Mouse (Mus musculus) G1E (cell line): ENCODE measurements around the gene Atrip.

Source experiments
- CTCF ChIP-seq: IDR thresholded peaks from 2 replicates; pipeline ENCODE4 v1.5.1; 2012; ENCODE audit warnings: low read depth, low read length, inconsistent platforms, mixed read lengths
- POLR2AphosphoS5 ChIP-seq: IDR thresholded peaks from 2 replicates; pipeline ENCODE4 v1.6.1; 2012; ENCODE audit warnings: low read depth, low read length, inconsistent platforms; ENCODE audit not compliant: insufficient replicate concordance

- TF ChIP-seq CTCF = peak; percentile 10; the same call in 1 of the 2 replicates
- TF ChIP-seq POLR2AphosphoS5 = no peak
Measured at GRCm38 (mm10) chr9:109046306-109046705, 27.6 kb downstream of the Atrip start.
